Mouse (Mus musculus) kidney, adult 11 months (tissue): ENCODE results near the gene Cd180.
"Not testable (repeated sequence)": the region's sequence is repeated elsewhere in the genome, so short reads cannot be mapped to it uniquely, and the experiment has no call there.

ENCODE experiments used
- DNase-seq: peaks from one replicate; pipeline ENCODE4 v3.0.0; 2022

Gene Cd180

GRCm38 (mm10) chr13:102693341-102693801 is at the start of gene Cd180:
Gene Cd180 (plus strand): TSS chr13:102693558.
- peak; percentile 18 for DNase-seq

GRCm38 (mm10) chr13:102644344-102644743 is 49.0 kb upstream of the Cd180 start:
- DNase-seq, result no peak

GRCm38 (mm10) chr13:102644789-102645551 is 48.4 kb upstream of the Cd180 start:
- DNase-seq, result peak; percentile 53

GRCm38 (mm10) chr13:102646271-102646771 is 47.0 kb upstream of the Cd180 start:
- DNase-seq, result peak; percentile 55

GRCm38 (mm10) chr13:102647511-102647910 is 45.8 kb upstream of the Cd180 start:
- no peak for DNase-seq

- no peak for DNase-seq
These were observed 41.0 kb upstream of the Cd180 start for GRCm38 (mm10) chr13:102652303-102652889.

- DNase-seq, result no peak
These were observed 38.2 kb upstream of the Cd180 start for GRCm38 (mm10) chr13:102655071-102655570.

GRCm38 (mm10) chr13:102656153-102656690 is 37.1 kb upstream of the Cd180 start:
- no peak for DNase-seq

GRCm38 (mm10) chr13:102658223-102658839 is 35.0 kb upstream of the Cd180 start:
- no peak for DNase-seq

GRCm38 (mm10) chr13:102664041-102664440 is 29.3 kb upstream of the Cd180 start:
- DNase-seq, result no peak

- DNase-seq, result no peak
These were observed 28.3 kb upstream of the Cd180 start for GRCm38 (mm10) chr13:102664843-102665587.

- DNase-seq, result no peak
These were observed 27.6 kb upstream of the Cd180 start for GRCm38 (mm10) chr13:102665588-102666232.

- no peak for DNase-seq
These were observed 27.1 kb upstream of the Cd180 start for GRCm38 (mm10) chr13:102666233-102666614.

GRCm38 (mm10) chr13:102666731-102667130 is 26.6 kb upstream of the Cd180 start:
- DNase-seq, result no peak

GRCm38 (mm10) chr13:102667401-102667800 is 26.0 kb upstream of the Cd180 start:
- no peak for DNase-seq

- no peak for DNase-seq
These were observed 25.5 kb upstream of the Cd180 start for GRCm38 (mm10) chr13:102667842-102668241.

- DNase-seq, result no peak
These were observed 24.4 kb upstream of the Cd180 start for GRCm38 (mm10) chr13:102668933-102669332.

GRCm38 (mm10) chr13:102669522-102670256 is 23.7 kb upstream of the Cd180 start:
- DNase-seq, result peak; percentile 87

GRCm38 (mm10) chr13:102670503-102670902 is 22.9 kb upstream of the Cd180 start:
- DNase-seq, result no peak

- DNase-seq, result no peak
These were observed 19.3 kb upstream of the Cd180 start for GRCm38 (mm10) chr13:102674083-102674482.

- not testable (repeated sequence) for DNase-seq
These were observed 15.8 kb upstream of the Cd180 start for GRCm38 (mm10) chr13:102677602-102678001.
